Mouse (Mus musculus) hindbrain, embryonic 14.5 days (tissue): ENCODE measurements around the gene Pmfbp1. TPM values are rescaled to one million over a fixed set of nuclear protein-coding genes. Genes with fewer than 3 reads are reported as not detected.
"Not testable (repeated sequence)": the region's sequence is repeated elsewhere in the genome, so short reads cannot be mapped to it uniquely, and the experiment has no call there.

Experiments used
- ATAC-seq: fragments of 200-750 bp; cut with Nextera tagmentation; 2 replicates; pipeline ENCODE4 v1.8.0; 2017; ENCODE audit warnings: moderate number of reproducible peaks, mild to moderate bottlenecking, moderate TSS enrichment, moderate library complexity; ENCODE audit not compliant: low FRiP score
- DNase-seq: peaks from one replicate; pipeline ENCODE4 v3.0.0-alpha.2; 2015; ENCODE audit warnings: low spot score
- H3K27ac ChIP-seq: fragments of 300-500 bp; sonication (generic); 2 replicates; pipeline ENCODE4 v1.5.1; 2014; ENCODE audit warnings: mild to moderate bottlenecking, moderate library complexity
- H3K27me3 ChIP-seq: fragments of 300-500 bp; sonication (generic); 2 replicates; pipeline ENCODE4 v1.6.1; 2014; ENCODE audit warnings: mild to moderate bottlenecking, low read length, mixed read lengths; ENCODE audit not compliant: control insufficient read depth, insufficient read depth
- H3K36me3 ChIP-seq: fragments of 300-500 bp; sonication (generic); replicated peaks from 2 replicates; pipeline ENCODE4 v1.6.1; 2014; ENCODE audit not compliant: control insufficient read depth, insufficient read depth
- H3K4me1 ChIP-seq: fragments of 300-500 bp; sonication (generic); replicated peaks from 2 replicates; pipeline ENCODE4 v1.6.1; 2014; ENCODE audit warnings: antibody characterized with exemption, low read length, mixed read lengths; ENCODE audit not compliant: control insufficient read depth, insufficient read depth
- H3K4me2 ChIP-seq: fragments of 300-500 bp; sonication (generic); replicated peaks from 2 replicates; pipeline ENCODE4 v1.6.1; 2014; ENCODE audit warnings: mild to moderate bottlenecking, moderate library complexity
- H3K4me3 ChIP-seq: fragments of 300-500 bp; sonication (generic); replicated peaks from 2 replicates; pipeline ENCODE4 v1.5.1; 2014; ENCODE audit warnings: mild to moderate bottlenecking, low read length
- H3K9ac ChIP-seq: fragments of 300-500 bp; sonication (generic); 2 replicates; pipeline ENCODE4 v1.6.1; 2014
- H3K9me3 ChIP-seq: fragments of 300-500 bp; sonication (generic); 2 replicates; pipeline ENCODE4 v1.6.1; 2016; ENCODE audit warnings: low read length; ENCODE audit not compliant: control insufficient read depth
- WGBS: fragments of 180-500 bp; shearing (Covaris S2); extraction: QIAGEN DNeasy Blood & Tissue Kit; methylation state at CpG from one replicate; pipeline ENCODE4 v1.1.7; 2014; 5-methylcytosine and 5-hydroxymethylcytosine counted together
- polyA plus RNA-seq: library from polyadenylated mRNA; unstranded; fragments of >200 nt; fragmentation: Nextera tagmentation; extraction: Ambion mirVana; gene quantifications from 2 replicates; pipeline ENCODE4 v1.2.1, GENCODE M21; 2014

Pmfbp1 gene
- 3.2 TPM in 2 replicates for polyA plus RNA-seq

DNA sequence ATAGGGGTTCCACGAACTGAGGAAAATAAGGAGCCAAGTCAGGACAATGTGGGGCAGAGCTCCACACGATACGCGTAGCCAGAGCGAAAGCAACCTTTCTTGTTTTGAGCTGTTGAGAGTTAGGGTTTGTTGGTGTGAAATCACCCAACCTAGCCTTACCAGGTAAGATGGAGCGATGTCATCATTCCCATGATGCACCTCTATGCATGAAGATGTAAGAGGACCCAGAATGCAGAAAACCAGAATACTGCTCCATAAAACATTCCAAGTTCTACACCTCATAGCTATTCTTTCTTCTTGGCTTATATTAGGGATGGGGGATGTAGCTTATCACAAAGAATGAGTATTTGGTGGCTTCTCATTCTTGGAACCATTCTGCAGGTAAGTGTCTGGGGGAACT lies at the start of gene Pmfbp1:
TSS of gene Pmfbp1 (plus strand) at position 301 of the 400 bp plus-strand sequence.
- H3K9ac ChIP-seq = no peak within 1 kb of the TSS
- H3K27ac ChIP-seq = no peak within 1 kb of the TSS
- H3K27me3 ChIP-seq = no peaks in the 10 kb centered on the region
- DNase-seq = no peak
- no peaks in the 10 kb centered on the region for H3K36me3 ChIP-seq
- no peak for ATAC-seq
- WGBS = 93% methylated on average over 6 of the region's 6 CpGs
- H3K4me3 ChIP-seq = no peak within 1 kb of the TSS
- H3K9me3 ChIP-seq = no peaks in the 10 kb centered on the region
- H3K4me1 ChIP-seq = no peaks in the 10 kb centered on the region
- no peak within 1 kb of the TSS for H3K4me2 ChIP-seq

DNA sequence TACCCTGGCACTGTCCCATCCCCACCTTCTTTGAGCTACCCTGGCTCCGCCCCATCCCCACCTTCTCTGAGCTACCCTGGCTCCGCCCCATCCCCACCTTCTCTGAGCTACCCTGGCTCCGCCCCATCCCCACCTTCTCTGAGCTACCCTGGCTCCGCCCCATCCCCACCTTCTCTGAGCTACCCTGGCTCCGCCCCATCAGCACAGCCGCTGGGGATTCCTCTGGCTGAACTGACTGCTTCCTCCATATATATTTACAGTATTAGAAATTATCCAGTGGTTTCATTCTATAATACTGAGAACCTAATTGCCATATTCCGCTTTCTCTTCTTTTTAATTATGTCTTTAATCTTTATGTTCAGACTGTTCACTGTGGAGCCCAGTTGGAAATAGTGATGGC lies 46.9 kb upstream of the Pmfbp1 start:
- not testable (repeated sequence) for H3K9me3 ChIP-seq, H3K27me3 ChIP-seq, H3K9ac ChIP-seq, DNase-seq, H3K4me1 ChIP-seq, H3K36me3 ChIP-seq, H3K4me3 ChIP-seq, ATAC-seq, H3K4me2 ChIP-seq, H3K27ac ChIP-seq
- WGBS = 36% methylated on average over 6 of the region's 7 CpGs

DNA sequence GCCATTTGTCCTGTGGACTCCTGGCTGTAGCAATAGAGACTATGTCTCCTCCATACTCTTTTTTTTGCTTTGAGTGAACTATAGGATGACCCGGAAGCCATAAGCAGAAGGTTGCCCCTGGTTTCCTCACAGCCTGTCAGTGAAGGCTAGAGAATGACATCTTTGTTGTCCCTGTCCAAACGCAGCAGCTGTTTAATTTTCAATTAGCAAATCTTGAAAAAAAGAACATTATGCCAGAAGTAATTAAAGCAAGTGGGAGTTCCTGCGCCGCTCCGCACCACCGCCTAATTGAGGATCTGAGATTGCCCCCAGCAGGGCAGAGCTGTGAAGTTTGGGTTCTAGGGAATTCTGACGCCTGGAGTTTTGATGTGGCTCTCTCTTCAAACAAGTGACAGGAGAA lies 42.8 kb upstream of the Pmfbp1 start:
- 37% methylated on average over 7 of the region's 7 CpGs for WGBS
- no peak for DNase-seq
- H3K9ac ChIP-seq = no peak overlapping the region
- no peak overlapping the region for H3K27ac ChIP-seq
- H3K4me1 ChIP-seq = no peaks in the 10 kb centered on the region
- H3K4me2 ChIP-seq = no peak overlapping the region
- no peaks in the 10 kb centered on the region for H3K27me3 ChIP-seq
- H3K9me3 ChIP-seq = no peaks in the 10 kb centered on the region
- no peaks in the 10 kb centered on the region for H3K36me3 ChIP-seq
- ATAC-seq = no peak
- no peak overlapping the region for H3K4me3 ChIP-seq

DNA sequence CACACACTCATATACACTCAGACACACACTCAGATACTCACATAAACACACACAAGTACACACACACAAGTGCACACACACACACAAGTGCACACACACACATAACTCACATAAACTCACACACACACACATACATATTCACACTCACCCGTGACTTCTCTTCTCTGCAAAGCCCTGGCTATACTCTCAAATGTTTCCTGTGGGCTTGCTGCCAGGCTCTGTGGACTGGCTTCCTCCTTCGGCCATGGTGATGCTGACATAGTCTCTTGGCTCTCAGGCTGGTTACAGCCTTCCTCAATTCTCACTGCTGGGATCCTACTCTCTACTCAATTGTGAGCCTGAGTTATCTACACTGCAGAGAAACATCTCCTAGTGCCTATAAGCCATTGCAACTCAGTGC lies 38.7 kb upstream of the Pmfbp1 start:
- Histone ChIP-seq H3K4me2 (no peak overlapping the region), H3K9ac (no peak overlapping the region), H3K4me1 (no peaks in the 10 kb centered on the region), H3K27me3 (no peaks in the 10 kb centered on the region), H3K27ac (no peak overlapping the region), H3K36me3 (no peaks in the 10 kb centered on the region), H3K4me3 (no peak overlapping the region), H3K9me3 (no peaks in the 10 kb centered on the region)
- DNase-seq = no peak
- ATAC-seq = no peak
- WGBS = 78% methylated on average over 2 of the region's 2 CpGs

DNA sequence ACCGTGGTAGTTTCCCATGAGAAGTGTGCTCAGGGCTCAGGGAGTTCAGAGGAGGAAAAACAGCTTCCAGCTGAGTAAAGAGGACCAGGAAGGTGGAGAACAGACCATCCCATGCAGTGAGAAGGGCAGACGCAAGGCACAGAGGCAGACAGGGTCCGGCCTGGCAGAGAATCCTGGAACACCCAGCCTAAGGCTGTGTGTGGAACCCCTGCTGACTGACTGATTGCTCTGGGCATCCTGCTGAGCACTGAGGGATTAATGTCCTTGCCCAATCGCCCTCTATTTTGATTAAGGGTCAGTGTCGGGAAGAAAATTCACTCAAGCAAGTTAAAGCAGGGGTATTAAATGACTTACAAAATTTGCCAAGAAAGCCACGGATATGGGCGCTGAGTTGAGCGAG lies 36.4 kb upstream of the Pmfbp1 start:
- no peak for ATAC-seq
- no peak overlapping the region for H3K27ac ChIP-seq
- WGBS = 54% methylated on average over 8 of the region's 8 CpGs

DNA sequence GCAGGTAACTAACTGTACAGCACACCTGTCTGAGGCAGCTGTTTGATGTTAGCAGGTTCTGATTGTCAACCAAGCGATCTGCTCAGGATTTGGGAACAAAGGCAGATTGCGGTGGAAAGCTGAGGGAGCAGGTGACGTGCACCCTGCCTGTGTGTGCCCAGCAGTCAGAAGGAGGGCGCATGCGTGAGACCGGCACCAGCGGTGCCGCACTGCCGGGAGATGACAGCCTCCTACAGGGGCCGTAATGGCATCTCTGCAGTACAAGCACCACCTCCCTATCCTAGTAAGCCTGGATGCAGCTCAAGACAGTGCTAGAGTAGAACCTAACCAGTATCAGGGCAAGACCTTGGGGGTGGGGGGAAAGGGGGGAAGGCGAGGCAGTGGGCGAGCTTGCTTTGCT lies 35.2 kb upstream of the Pmfbp1 start:
- Histone ChIP-seq H3K36me3 (no peaks in the 10 kb centered on the region), H3K4me2 (no peak overlapping the region), H3K9ac (no peak overlapping the region), H3K27ac (no peak overlapping the region), H3K4me1 (peaks cover 10% of the 10 kb centered on the region), H3K9me3 (no peaks in the 10 kb centered on the region), H3K27me3 (no peaks in the 10 kb centered on the region), H3K4me3 (no peak overlapping the region)
- DNase-seq (no peak), ATAC-seq (no peak)
- 69% methylated on average over 12 of the region's 12 CpGs for WGBS

More for the DNA sequence above, 36.4 kb upstream of the Pmfbp1 start:
- H3K9me3 ChIP-seq = no peaks in the 10 kb centered on the region
- no peaks in the 10 kb centered on the region for H3K36me3 ChIP-seq
- H3K4me1 ChIP-seq = no peaks in the 10 kb centered on the region
- H3K9ac ChIP-seq = no peak overlapping the region
- H3K4me2 ChIP-seq = no peak overlapping the region
- no peak overlapping the region for H3K4me3 ChIP-seq
- H3K27me3 ChIP-seq = no peaks in the 10 kb centered on the region
- no peak for DNase-seq

DNA sequence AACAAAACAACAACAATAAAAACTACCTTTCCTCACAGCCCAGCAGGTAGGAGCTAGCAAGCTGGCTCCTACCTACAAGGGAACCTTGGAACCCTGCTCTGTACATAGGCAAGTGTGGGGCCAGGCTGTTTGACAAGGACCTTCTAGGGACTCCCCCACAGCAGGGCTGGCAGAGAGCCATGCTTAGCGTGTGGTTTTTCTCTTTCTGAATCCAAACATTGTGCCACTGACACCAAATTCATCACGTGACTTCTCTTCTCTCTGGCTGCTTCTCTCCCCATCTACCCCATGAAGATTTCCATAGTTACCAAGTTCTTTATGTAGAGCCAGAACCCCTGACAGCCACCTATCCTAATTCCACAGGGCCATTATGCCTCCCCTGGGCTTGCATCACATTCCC lies 30.8 kb upstream of the Pmfbp1 start:
- 14% methylated on average over 2 of the region's 2 CpGs for WGBS
- H3K4me2 ChIP-seq = no peak overlapping the region
- no peaks in the 10 kb centered on the region for H3K27me3 ChIP-seq
- H3K36me3 ChIP-seq = no peaks in the 10 kb centered on the region
- peak overlapping the region; percentile 95 for H3K27ac ChIP-seq
- DNase-seq (no peak), ATAC-seq (no peak)
- 0 out of 2 replicates have a peak overlapping the region, but pooled peaks have one; percentile 50 for H3K9ac ChIP-seq
- no peak overlapping the region for H3K4me3 ChIP-seq
- peaks cover 51% of the 10 kb centered on the region for H3K4me1 ChIP-seq
- no peaks in the 10 kb centered on the region for H3K9me3 ChIP-seq

DNA sequence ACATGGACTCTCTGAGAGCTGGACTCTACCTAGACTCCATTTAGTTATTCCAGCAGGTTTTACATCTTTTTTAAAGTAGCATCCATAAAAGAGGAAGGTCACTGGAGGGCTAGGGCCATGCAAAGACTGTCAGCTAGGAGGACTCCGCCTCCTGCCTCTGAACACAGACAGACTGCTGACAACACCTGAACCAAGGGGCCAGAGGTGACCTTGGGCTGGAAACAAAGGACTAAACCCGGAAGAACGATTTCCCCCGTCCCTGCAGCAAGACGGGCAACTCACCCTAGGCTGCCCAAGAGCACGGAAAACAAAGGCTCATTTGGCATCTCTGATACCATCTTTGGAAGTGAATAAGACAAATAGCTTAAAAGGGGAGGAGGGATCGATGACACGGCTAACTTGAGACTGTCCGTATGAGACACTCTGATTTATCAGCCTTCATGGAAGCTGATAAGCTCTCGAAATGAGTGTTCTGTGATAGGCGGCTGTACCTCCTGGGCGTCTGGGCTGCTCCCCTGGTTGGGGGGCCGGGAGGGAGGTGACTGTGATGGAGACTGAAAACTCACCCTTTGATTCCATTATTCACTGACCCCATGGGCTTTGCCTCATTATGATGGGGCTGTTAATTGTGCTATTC lies 30.0 kb upstream of the Pmfbp1 start:
- peak overlapping the region; percentile 43 for H3K4me2 ChIP-seq
- H3K27ac ChIP-seq = peak overlapping the region; percentile 95
- peaks cover 51% of the 10 kb centered on the region for H3K4me1 ChIP-seq
- 8% methylated on average over 13 of the region's 13 CpGs for WGBS
- peak; percentile 21; the same call in 1 of the 2 replicates for ATAC-seq
- no peak overlapping the region for H3K4me3 ChIP-seq
- H3K9ac ChIP-seq = peak overlapping the region; percentile 50
- H3K9me3 ChIP-seq = no peaks in the 10 kb centered on the region
- no peaks in the 10 kb centered on the region for H3K36me3 ChIP-seq
- DNase-seq = peak; percentile 54
- no peaks in the 10 kb centered on the region; the same call in 1 of the 2 replicates for H3K27me3 ChIP-seq

DNA sequence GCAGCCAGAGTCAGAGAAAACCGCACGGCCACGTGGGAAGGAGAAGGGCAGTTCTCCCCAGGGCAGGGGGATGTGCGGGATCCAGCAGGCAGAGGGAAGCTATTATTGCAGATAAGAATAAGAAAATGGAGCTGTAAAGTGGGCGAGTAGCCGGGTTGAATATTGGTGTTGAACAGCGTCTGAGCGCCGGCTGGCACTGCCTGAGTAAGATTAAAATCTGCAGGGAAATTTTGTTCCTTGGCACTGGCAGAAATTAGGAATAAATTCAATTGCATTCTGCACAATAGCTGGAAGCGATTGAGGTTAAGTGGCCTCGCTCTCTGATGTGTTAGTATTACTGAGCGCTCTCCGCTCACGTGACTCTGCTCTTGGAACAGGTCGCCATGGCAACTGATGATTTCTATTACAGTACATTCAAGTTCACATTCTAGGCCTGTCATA lies 29.4 kb upstream of the Pmfbp1 start:
- ATAC-seq (peak; percentile 82), DNase-seq (peak; percentile 82)
- H3K4me2 ChIP-seq = peak overlapping the region; percentile 43
- 13% methylated on average over 15 of the region's 15 CpGs for WGBS
- H3K27ac ChIP-seq = peak overlapping the region; percentile 95
- H3K9ac ChIP-seq = peak overlapping the region; percentile 50
- peaks cover 58% of the 10 kb centered on the region for H3K4me1 ChIP-seq
- no peaks in the 10 kb centered on the region; the same call in 1 of the 2 replicates for H3K27me3 ChIP-seq
- no peaks in the 10 kb centered on the region for H3K9me3 ChIP-seq
- H3K36me3 ChIP-seq = no peaks in the 10 kb centered on the region
- no peak overlapping the region for H3K4me3 ChIP-seq
